ENCODE assay signal across 31 mouse cellular contexts in the genomic region with DNA sequence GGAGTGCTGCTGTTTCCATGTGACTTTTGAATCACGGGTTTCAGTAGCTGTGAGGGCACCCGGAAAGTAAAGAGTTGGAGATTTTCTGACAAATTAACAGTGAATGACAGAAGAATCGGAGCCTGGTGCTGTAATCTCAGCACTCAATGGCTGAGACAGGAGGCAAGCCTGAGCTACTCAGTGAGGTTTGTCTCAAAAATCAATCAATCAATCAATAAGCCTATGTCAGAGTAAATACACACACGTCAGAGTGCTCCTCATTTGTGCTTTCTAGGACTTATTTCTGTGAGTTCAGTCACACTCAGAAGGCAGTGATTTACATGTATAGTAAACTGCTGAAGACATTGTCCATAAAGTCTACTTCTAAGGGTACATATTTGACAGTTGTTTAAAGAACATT. TPM values are rescaled to one million over a fixed set of nuclear protein-coding genes. Genes with fewer than 3 reads are reported as not detected.
"Had no signal": no experiment of that assay in that cellular context is flagged by ENCODE, and none has a peak within 500 bp of the region (broad histone marks: within the 10 kb centered on the region; RNA-seq: fewer than 3 reads in every experiment).

No protein-coding gene starts in this region.

- H3K9me3 ChIP-seq: heart, embryonic 10.5 days; heart, embryonic 12.5 days; heart, embryonic 13.5 days; heart, embryonic 15.5 days; hindbrain, embryonic 10.5 days; hindbrain, embryonic 12.5 days; hindbrain, embryonic 13.5 days; hindbrain, embryonic 15.5 days; intestine, embryonic 15.5 days; kidney, embryonic 15.5 days had no signal

- H3K27me3 ChIP-seq: heart, embryonic 12.5 days; heart, embryonic 13.5 days; heart, embryonic 15.5 days; hindbrain, embryonic 12.5 days; hindbrain, embryonic 13.5 days; hindbrain, embryonic 15.5 days; intestine, embryonic 15.5 days; kidney, embryonic 15.5 days had no signal

- ATAC-seq: hindbrain, embryonic 16.5 days; hindbrain, postnatal 0 days; inflammation-experienced regulatory T-cells, adult 6 months had no signal

- H3K36me3 ChIP-seq: intestine, embryonic 15.5 days had no signal

- H3K27ac ChIP-seq: heart, embryonic 10.5 days; heart, embryonic 13.5 days; heart, embryonic 15.5 days; hindbrain, embryonic 10.5 days; hindbrain, embryonic 12.5 days; hindbrain, embryonic 13.5 days; hindbrain, embryonic 14.5 days; hindbrain, embryonic 15.5 days; hindbrain, postnatal 0 days; intestine, embryonic 15.5 days; kidney, embryonic 15.5 days; kidney, postnatal 0 days; layer of hippocampus, adult 2 months had no signal

- H3K9ac ChIP-seq: heart, embryonic 12.5 days; heart, embryonic 13.5 days; heart, embryonic 15.5 days; hindbrain, embryonic 12.5 days; hindbrain, embryonic 13.5 days; hindbrain, embryonic 14.5 days; hindbrain, embryonic 15.5 days; intestine, embryonic 15.5 days; kidney, embryonic 15.5 days had no signal

- H3K4me1 ChIP-seq: heart, embryonic 15.5 days; hindbrain, embryonic 10.5 days; hindbrain, embryonic 13.5 days; hindbrain, embryonic 15.5 days; intestine, embryonic 15.5 days; kidney, embryonic 15.5 days had no signal

- H3K4me3 ChIP-seq: heart, embryonic 10.5 days; heart, embryonic 12.5 days; heart, embryonic 13.5 days; heart, embryonic 15.5 days; hindbrain, embryonic 10.5 days; hindbrain, embryonic 12.5 days; hindbrain, embryonic 13.5 days; hindbrain, embryonic 15.5 days; intestine, embryonic 15.5 days; kidney, embryonic 15.5 days; layer of hippocampus, adult 2 months had no signal

- DNase-seq: heart, postnatal 10 days; heart, postnatal 14 days; heart, postnatal 36 days; heart, postnatal 4 days; kidney, adult 11 months; kidney, adult 18-20 months; kidney, adult 8-10 months; kidney, postnatal 10 days; kidney, postnatal 14 days; kidney, postnatal 25 days; kidney, postnatal 4 days; layer of hippocampus, adult 9-11 months; layer of hippocampus, postnatal 36 days had no signal

- H3K4me2 ChIP-seq: heart, embryonic 11.5 days; heart, embryonic 12.5 days; heart, embryonic 13.5 days; heart, embryonic 15.5 days; hindbrain, embryonic 12.5 days; hindbrain, embryonic 13.5 days; hindbrain, embryonic 14.5 days; hindbrain, embryonic 15.5 days; intestine, embryonic 15.5 days; kidney, embryonic 15.5 days had no signal

RNA-seq across cellular contexts. Expression of a gene that starts 30.6 kb away (rescaled TPM):
- total RNA-seq: hematopoietic stem cell, adult 5-6 weeks had no signal
